Mouse (Mus musculus) heart, embryonic 11.5 days (tissue): ENCODE measurements at regions not wholly inside any gene's neighbourhood (a gene's known extent, or its start where the extent isn't known, plus 50 kb on each side); places are given as distances from the start of the nearest gene placed in this dataset.

Experiments used
- ATAC-seq: fragments of 200-750 bp; cut with Nextera tagmentation; replicated peaks from 2 replicates; pipeline ENCODE4 v1.8.0; 2017; ENCODE audit warnings: moderate library complexity; ENCODE audit not compliant: insufficient number of reproducible peaks, low FRiP score, low TSS enrichment
- H3K27ac ChIP-seq: fragments of 300-500 bp; sonication (generic); 2 replicates; pipeline ENCODE4 v1.5.1; 2014; ENCODE audit warnings: mild to moderate bottlenecking, low read depth, low read length
- H3K27me3 ChIP-seq: fragments of 300-500 bp; sonication (generic); 2 replicates; pipeline ENCODE4 v1.6.1; 2014; ENCODE audit warnings: mild to moderate bottlenecking, low read length, mixed read lengths; ENCODE audit not compliant: control insufficient read depth, insufficient read depth
- H3K36me3 ChIP-seq: fragments of 300-500 bp; sonication (generic); 2 replicates; pipeline ENCODE4 v1.6.1; 2014; ENCODE audit warnings: mild to moderate bottlenecking, low read length, moderate library complexity, mixed read lengths; ENCODE audit not compliant: control insufficient read depth, insufficient read depth
- H3K4me1 ChIP-seq: fragments of 300-500 bp; sonication (generic); 2 replicates; pipeline ENCODE4 v1.6.1; 2014; ENCODE audit warnings: low read length; ENCODE audit not compliant: control insufficient read depth, insufficient read depth
- H3K4me2 ChIP-seq: fragments of 300-500 bp; sonication (generic); 2 replicates; pipeline ENCODE4 v1.6.1; 2014; ENCODE audit warnings: mild to moderate bottlenecking, moderate library complexity
- H3K4me3 ChIP-seq: fragments of 300-500 bp; sonication (generic); 2 replicates; pipeline ENCODE4 v1.5.1; 2014; ENCODE audit warnings: low read depth, low read length
- H3K9ac ChIP-seq: fragments of 300-500 bp; sonication (generic); 2 replicates; pipeline ENCODE4 v1.6.1; 2014; ENCODE audit warnings: mild to moderate bottlenecking, low read depth, low read length, moderate library complexity
- H3K9me3 ChIP-seq: fragments of 300-500 bp; sonication (generic); replicated peaks from 2 replicates; pipeline ENCODE4 v1.6.1; 2016; ENCODE audit warnings: low read length; ENCODE audit not compliant: control insufficient read depth
- WGBS: fragments of 180-500 bp; shearing (Covaris S2); extraction: QIAGEN DNeasy Blood & Tissue Kit; methylation state at CpG from one replicate; pipeline ENCODE4 v1.1.7; 2014; ENCODE audit not compliant: insufficient replicate concordance; 5-methylcytosine and 5-hydroxymethylcytosine counted together

DNA sequence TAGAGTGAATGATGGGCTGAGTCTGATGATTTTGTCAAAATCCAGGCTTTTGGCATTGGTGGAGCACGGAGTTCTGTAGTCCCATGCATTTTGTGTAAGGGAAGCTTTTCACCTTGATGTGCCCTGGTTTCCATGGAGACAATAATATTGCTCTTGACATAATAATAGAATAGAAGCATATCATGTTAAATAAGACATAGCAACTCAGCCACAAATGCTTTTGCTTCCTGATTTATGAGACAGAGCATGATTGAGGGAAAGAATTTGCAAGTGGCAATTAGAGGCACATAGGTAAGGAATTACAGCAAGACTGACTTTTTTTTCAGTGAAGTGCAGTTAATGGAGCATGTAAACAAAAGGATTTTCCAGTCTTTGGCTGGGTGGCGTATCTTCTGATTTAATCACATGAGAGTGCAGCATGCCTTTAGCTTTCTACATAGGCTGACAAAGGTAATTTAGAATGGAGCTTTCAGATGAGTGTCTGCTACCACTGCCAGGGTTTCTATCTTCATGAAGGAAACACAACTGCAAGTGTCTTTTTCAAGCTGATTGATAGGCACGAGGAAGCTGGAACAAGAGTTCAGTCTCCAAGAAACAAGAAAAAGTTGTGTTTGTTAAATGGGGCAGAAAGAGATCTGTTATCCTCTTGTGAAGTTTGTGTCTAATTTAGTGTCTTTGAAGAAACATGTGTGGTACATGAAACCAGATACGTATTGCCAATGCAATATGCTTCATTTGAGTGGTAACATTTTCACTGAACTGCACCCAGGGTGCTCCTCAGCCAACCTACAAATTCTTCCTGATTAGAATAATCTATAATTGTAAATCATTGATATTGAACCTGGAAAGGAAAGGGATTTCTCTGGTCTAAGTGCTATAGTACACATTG, 1913.2 kb downstream of the 9330182O14Rik start:
- no peak overlapping the region for H3K4me2 ChIP-seq
- H3K9me3 ChIP-seq = no peaks in the 10 kb centered on the region
- H3K36me3 ChIP-seq = no peaks in the 10 kb centered on the region
- no peak overlapping the region for H3K27ac ChIP-seq
- no peak overlapping the region for H3K9ac ChIP-seq
- WGBS = 79% methylated on average over 4 of the region's 4 CpGs
- no peaks in the 10 kb centered on the region for H3K4me1 ChIP-seq
- H3K27me3 ChIP-seq = no peaks in the 10 kb centered on the region
- ATAC-seq = no peak
- H3K4me3 ChIP-seq = no peak overlapping the region

DNA sequence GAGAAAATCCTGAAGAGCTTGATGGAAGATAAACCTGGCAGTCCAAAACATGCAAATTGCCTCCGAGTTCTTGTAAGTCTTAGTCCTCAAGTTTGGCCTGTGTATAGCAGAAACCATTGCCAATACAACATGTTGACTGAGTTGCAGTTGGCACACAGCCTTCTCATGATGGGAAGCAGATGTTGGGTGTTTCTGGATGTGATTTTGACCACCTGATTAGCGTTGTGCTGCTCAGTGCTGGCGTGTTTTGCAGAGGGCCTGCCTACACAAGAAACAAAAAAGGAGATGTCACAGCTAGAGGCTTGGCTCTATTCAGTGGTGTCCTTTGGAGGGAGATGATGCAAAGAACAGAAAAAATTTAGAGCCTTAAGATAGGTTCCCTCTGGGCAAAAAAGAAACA, 1922.6 kb downstream of the 9330182O14Rik start:
- H3K9ac ChIP-seq = no peak overlapping the region
- no peaks in the 10 kb centered on the region for H3K4me1 ChIP-seq
- H3K4me2 ChIP-seq = no peak overlapping the region
- H3K36me3 ChIP-seq = no peaks in the 10 kb centered on the region
- no peak for ATAC-seq
- no peaks in the 10 kb centered on the region for H3K27me3 ChIP-seq
- no peak overlapping the region for H3K4me3 ChIP-seq
- H3K27ac ChIP-seq = no peak overlapping the region
- 46% methylated on average over 3 of the region's 3 CpGs for WGBS
- no peaks in the 10 kb centered on the region for H3K9me3 ChIP-seq

- Histone ChIP-seq H3K36me3 (no peaks in the 10 kb centered on the region), H3K4me2 (no peak overlapping the region), H3K27ac (no peak overlapping the region), H3K9ac (no peak overlapping the region), H3K27me3 (no peaks in the 10 kb centered on the region), H3K9me3 (no peaks in the 10 kb centered on the region), H3K4me1 (no peaks in the 10 kb centered on the region), H3K4me3 (no peak overlapping the region)
- ATAC-seq = no peak
- 84% methylated on average over 5 of the region's 5 CpGs for WGBS
Measured at GRCm38 (mm10) chr15:42068207-42068831, 1934.2 kb downstream of the 9330182O14Rik start.

DNA sequence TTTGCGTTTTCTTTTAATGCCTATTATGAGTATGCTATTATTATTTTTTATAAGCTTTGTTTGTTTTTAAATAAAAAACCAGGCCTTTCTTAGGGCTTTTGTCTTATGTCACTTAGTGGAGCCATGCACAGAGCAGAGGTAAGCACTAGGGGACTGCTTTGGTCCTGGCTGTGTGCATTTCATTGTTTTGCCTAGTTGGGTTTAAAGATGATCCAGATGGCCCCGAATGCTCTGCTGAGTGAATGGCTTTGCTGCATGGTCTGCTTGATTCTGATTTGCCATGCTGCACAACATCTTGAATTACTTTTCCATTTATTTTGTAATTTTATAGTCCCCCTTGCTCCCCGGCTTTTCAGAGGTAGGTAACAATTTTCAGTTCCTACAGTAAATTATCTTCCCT, 1934.9 kb downstream of the 9330182O14Rik start:
- H3K4me3 ChIP-seq = no peak overlapping the region
- no peak overlapping the region for H3K4me2 ChIP-seq
- H3K36me3 ChIP-seq = no peaks in the 10 kb centered on the region
- no peak overlapping the region for H3K9ac ChIP-seq
- ATAC-seq = no peak
- H3K27me3 ChIP-seq = no peaks in the 10 kb centered on the region
- WGBS = 82% methylated on average over 3 of the region's 3 CpGs
- no peak overlapping the region for H3K27ac ChIP-seq
- H3K9me3 ChIP-seq = no peaks in the 10 kb centered on the region
- no peaks in the 10 kb centered on the region for H3K4me1 ChIP-seq

DNA sequence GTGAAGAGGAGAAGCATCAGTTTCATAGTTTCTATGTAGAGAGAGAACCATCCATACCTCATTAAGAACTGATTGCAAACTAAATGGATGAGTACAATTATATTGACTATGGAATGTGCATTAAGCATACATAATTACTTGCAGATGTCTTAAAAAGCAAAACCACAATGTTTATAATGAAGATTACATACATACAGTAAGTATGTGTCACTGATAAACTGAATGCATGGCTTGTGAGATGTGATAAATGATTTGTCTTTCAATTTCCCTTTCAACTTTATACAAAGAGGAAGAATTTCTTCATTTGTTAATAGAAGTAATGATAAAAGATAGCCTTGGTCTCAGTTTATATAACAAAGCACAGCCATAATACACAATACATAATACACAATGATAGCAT, 1939.3 kb downstream of the 9330182O14Rik start:
- Histone ChIP-seq H3K27ac (no peak overlapping the region), H3K4me3 (no peak overlapping the region), H3K36me3 (no peaks in the 10 kb centered on the region), H3K4me1 (no peaks in the 10 kb centered on the region), H3K9ac (no peak overlapping the region), H3K27me3 (no peaks in the 10 kb centered on the region), H3K4me2 (no peak overlapping the region), H3K9me3 (no peaks in the 10 kb centered on the region)
- no peak for ATAC-seq

- ATAC-seq = no peak
- H3K27ac ChIP-seq = no peak overlapping the region
- no peak overlapping the region for H3K4me2 ChIP-seq
- H3K9ac ChIP-seq = no peak overlapping the region
- H3K27me3 ChIP-seq = no peaks in the 10 kb centered on the region
- WGBS = 86% methylated on average over 2 of the region's 2 CpGs
- no peak overlapping the region for H3K4me3 ChIP-seq
- H3K36me3 ChIP-seq = no peaks in the 10 kb centered on the region
- H3K9me3 ChIP-seq = no peaks in the 10 kb centered on the region
- H3K4me1 ChIP-seq = no peaks in the 10 kb centered on the region
Measured at GRCm38 (mm10) chr15:42082436-42082835, 1948.3 kb downstream of the 9330182O14Rik start.

GRCm38 (mm10) chr15:42100730-42101129, 1966.6 kb downstream of the 9330182O14Rik start:
- H3K27me3 ChIP-seq = no peaks in the 10 kb centered on the region
- H3K36me3 ChIP-seq = no peaks in the 10 kb centered on the region
- no peaks in the 10 kb centered on the region for H3K9me3 ChIP-seq
- H3K4me3 ChIP-seq = no peak overlapping the region
- H3K4me1 ChIP-seq = no peaks in the 10 kb centered on the region
- no peak overlapping the region for H3K9ac ChIP-seq
- H3K4me2 ChIP-seq = no peak overlapping the region
- 23% methylated on average over 2 of the region's 2 CpGs for WGBS
- ATAC-seq = no peak
- no peak overlapping the region for H3K27ac ChIP-seq

DNA sequence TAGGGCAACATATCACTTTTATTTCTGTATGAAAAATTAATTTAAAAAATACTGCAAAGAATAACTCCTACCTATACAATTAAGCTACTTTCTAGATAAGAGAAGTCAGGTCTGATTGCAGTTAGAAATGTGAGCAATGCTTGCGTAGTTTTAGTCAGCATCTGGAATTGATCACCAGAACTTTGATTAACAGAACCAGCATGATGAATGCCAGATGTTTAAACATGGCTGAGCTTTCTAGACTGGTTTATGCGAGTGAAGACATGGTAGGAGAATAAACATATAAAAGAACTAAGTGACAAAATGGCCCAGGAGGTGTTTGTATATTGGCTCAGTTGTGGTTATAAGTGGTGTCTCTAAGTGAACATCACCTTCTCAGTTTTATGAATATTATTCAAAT, 1970.7 kb downstream of the 9330182O14Rik start:
- Histone ChIP-seq H3K4me3 (no peak overlapping the region), H3K36me3 (no peaks in the 10 kb centered on the region), H3K4me1 (no peaks in the 10 kb centered on the region), H3K4me2 (no peak overlapping the region), H3K27ac (no peak overlapping the region), H3K27me3 (no peaks in the 10 kb centered on the region), H3K9ac (no peak overlapping the region), H3K9me3 (no peaks in the 10 kb centered on the region)
- 55% methylated on average over 2 of the region's 2 CpGs for WGBS
- no peak for ATAC-seq

DNA sequence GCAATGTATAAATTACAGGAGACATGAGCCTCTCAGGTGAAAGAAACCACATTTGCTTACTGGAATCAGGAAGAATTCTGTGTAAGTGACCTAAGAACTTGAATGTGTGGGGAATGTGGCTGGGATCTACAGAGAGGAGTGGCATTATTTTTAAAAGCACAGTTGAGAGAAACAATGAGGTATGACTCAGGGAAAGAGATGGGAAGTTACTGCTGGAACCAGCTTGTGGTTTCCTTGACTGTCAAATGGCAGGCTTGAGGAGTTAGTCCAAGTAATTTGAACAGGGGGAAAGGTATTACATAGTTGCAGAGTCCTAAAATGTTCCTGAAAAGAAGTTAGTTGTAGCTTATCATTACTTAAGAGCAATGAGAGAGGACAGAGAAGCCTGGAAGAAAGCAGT, 1972.9 kb downstream of the 9330182O14Rik start:
- Histone ChIP-seq H3K9me3 (no peaks in the 10 kb centered on the region), H3K4me1 (no peaks in the 10 kb centered on the region), H3K4me3 (no peak overlapping the region), H3K4me2 (no peak overlapping the region), H3K9ac (no peak overlapping the region), H3K36me3 (no peaks in the 10 kb centered on the region), H3K27ac (no peak overlapping the region), H3K27me3 (no peaks in the 10 kb centered on the region)
- ATAC-seq = no peak
